Mouse (Mus musculus): ENCODE measurements around the gene Fbn1.

Fbn1 gene

GRCm38 (mm10) chr2:125496696-125497095 lies 11.1 kb downstream of the Fbn1 start:
- peak; percentile 73 to 76 for DNase-seq

DNA sequence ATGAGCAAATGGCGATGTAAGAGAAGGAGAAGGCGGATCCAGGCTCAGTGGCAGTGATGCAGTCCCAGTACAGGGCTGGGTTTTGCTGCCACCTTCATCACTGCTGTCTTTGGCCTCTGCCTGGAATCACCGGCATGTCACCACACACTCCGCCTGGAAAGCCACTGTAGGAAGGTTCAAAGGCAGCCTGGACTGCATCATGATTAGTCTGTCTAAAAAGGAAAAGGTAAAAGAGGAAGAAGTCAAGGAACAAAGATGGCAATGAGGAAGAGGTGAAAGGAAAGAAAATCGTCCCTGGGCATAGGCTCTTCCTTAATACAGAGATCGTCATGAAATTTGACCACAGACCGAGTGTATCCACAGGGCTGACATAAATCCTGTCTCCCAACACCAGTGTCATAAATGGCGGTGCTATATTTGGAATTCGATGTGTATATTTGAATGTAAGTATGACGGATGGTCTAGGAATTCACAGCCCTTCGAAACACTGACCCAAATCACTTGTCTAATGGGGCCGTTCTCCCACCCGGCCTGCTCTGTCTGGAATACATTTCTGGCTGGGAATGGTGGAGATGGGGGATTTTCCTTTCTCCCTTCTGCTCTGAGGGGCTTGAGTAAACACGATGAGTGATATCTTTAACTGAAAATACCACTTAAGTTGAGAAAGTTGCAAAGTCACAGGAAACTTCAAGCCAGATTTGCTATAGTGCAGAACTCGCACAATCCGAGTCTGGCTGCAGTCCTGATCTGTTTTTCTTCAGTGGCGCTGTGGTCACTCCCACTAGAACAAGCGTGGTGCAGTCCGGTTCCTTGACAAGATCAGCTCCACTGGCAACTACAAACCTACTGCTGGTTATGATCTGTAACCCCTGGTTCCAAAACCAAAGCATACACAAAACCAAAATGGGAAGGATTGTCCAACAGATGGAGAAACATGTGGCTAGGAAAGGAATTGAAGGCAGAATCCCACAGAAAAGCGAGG lies 12.7 kb downstream of the Fbn1 start:
- no peak for DNase-seq

DNA sequence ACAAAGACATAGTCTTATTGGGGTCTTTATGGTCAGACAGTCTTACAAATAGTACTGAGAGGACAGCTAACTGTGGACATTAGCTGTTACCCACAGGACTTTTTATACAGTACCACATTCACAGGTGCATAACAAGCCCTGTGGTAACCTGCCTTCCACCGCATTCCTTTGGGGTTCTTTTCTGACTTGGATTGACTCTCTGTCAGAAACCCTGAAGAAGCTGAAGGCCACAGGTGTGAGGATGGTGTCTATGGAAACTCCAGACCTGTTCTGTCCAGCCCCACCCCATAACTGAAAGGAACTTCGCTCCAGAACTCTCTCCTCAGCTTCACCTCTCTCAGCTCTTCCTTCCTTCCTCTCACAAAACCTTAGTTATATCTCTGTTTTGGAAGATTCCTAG lies 13.5 kb downstream of the Fbn1 start:
- no peak for DNase-seq

DNA sequence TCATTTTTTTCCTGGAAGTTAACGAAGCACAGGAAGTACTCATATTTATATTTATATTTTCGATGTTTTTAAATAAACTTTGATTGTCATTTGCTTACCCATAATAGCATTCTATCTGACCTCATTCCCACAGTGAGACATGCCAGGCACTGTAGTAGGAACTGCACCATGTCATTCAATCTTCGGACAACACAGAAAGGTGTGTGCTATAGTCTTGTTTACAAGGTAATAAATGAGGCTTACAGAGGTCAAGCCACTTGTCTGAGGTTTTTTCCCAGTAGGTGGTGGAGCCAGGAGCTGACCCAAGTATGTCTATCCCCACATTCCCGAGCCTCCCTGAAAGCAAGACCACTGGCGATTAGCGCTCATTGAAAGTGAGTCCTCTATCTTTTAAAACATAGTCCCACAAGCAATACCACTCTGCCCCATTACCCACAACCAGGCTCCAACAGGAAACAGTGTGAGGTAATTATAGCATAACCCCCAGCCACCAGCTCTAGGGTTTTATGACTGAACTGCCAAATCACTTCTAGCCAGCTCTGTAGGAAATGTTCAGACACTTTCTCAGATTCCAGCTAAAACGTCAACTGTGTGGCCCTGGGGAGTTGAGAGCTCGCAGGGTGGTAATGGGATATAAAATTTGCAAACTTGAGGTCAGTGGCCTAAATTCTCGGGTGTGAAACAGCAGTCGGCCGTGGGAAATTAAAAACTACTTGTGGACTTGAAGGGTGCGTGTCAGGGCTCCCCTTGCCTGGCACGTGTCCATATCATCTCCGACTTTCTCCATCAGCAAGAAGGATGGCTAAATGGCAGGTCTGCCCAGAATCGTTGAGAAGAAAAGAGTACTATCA lies 15.5 kb downstream of the Fbn1 start:
- no peak for DNase-seq

- DNase-seq: no peak
Observed at GRCm38 (mm10) chr2:125489979-125490378, 17.8 kb downstream of the Fbn1 start.

DNA sequence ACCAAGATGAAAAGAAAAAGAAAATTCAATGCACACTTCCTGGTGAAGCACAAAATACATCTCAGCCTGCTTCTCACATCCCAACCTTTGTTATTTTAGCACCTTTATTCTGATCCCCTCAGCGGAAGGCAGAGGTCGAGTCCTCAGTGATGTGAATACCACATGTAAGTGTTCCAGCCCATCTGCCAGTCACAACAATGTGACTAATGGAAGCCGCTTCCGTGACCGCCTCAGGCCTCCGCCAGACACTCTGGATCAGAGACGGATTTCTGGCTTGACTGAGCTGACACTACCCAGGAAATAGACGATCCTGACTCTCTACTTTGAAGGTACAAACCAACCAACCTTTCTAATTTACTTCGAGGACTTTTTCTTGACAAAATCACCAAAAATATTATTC lies 22.9 kb downstream of the Fbn1 start:
- no peak for DNase-seq

- DNase-seq: no peak
Observed at GRCm38 (mm10) chr2:125484164-125484563, 23.6 kb downstream of the Fbn1 start.

DNA sequence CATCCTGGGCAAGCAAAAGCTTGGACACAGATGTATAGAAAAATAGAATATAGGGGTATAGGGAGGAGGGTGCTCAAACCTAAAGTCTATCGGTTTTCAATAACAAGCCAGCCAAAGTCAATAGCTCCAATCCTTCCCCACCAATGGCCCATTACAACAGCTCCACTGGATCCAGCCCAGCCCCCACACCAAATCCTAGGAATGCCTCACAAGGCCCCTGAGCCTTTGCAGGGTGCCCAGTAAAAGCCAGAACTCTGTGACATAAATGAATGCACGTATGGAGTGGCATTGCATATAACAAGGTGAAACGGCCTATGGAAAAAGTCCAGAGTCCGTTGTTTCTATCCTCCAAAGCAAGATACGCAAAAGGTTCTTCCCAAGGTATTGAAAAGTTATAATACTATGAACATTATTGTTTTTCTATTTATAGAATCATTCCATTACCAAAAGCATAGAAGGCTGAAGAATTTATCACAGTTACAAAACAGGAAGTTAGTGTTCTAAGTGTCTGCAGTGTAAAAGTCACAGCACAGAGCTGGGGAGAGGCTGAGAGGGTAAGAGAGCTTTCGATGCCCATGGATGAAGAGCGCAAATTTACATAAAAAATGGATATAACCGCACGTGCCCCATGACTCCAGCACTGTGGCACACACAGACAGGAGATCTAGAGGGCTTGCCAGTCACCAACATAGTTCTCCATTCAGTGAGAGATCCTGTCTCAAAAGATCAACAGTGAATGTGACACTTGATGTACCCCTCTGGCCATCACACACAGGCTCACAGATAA lies 26.1 kb downstream of the Fbn1 start:
- DNase-seq: no peak

DNA sequence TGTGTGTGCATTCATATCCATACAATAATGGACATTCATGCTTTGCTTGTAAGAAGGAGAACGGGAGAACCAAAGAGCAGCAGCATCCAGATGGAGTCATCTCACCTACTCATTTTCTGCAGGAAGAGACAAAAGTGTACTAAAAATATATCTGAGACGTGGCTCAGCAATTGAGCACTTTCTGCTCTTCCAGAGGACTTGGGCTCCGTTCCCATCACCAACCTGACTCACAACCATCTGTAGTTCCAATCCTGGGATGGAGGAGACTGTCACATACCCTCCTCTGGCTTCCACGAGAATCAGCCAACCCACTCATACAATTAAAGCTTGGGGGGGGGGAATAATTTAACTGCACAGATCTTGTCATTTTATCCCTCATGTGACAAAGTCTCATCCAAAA lies 26.7 kb downstream of the Fbn1 start:
- no peak for DNase-seq

- no peak for DNase-seq
Observed at GRCm38 (mm10) chr2:125480057-125480456, 27.7 kb downstream of the Fbn1 start.

DNA sequence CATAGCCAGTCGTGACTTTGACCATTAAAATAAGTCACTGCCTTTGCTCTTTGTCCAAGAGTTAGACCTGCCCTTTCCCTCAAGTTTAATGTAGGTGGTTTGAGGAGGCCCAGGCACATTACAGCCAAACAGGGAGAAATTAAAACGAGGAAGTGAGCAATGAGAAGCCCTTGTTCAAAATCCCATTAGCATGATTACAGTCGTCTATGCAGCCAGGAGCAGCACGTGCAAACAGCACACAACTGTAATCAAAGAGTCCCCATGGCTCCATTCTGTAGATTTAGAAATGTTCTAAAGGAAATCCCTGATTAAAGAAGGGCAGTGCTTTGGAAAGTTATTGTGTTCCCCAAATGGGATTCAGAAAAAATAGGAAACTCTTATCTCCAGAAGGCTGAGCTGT lies 29.1 kb downstream of the Fbn1 start:
- no peak for DNase-seq

GRCm38 (mm10) chr2:125477367-125477766 lies 30.4 kb downstream of the Fbn1 start:
- DNase-seq: peak; percentile 22 to 31

- peak; percentile 19 to 27 for DNase-seq
Observed at GRCm38 (mm10) chr2:125476231-125476630, 31.6 kb downstream of the Fbn1 start.

DNA sequence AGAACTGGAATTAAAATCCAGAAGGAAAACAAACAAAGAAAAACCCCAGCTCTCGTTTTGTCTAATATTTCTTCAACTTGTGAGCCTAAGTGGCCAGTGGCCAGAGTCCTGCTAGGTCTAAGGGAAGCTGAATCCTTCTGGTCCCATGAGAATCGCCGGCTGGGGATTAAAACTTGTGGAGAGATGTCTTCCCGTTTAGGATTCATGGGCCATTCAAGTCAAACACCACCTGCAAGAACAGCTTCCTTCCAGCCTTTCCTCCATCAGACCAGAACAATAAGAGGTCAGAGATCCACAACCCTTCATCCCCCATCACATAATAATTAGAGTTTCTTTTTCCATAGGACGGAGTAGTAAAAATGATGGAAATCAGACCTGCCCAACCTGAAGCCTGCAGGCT lies 33.1 kb downstream of the Fbn1 start:
- no peak for DNase-seq

- no peak for DNase-seq
Observed at GRCm38 (mm10) chr2:125473228-125473627, 34.6 kb downstream of the Fbn1 start.

- DNase-seq: no peak
Observed at GRCm38 (mm10) chr2:125471721-125472120, 36.1 kb downstream of the Fbn1 start.

DNA sequence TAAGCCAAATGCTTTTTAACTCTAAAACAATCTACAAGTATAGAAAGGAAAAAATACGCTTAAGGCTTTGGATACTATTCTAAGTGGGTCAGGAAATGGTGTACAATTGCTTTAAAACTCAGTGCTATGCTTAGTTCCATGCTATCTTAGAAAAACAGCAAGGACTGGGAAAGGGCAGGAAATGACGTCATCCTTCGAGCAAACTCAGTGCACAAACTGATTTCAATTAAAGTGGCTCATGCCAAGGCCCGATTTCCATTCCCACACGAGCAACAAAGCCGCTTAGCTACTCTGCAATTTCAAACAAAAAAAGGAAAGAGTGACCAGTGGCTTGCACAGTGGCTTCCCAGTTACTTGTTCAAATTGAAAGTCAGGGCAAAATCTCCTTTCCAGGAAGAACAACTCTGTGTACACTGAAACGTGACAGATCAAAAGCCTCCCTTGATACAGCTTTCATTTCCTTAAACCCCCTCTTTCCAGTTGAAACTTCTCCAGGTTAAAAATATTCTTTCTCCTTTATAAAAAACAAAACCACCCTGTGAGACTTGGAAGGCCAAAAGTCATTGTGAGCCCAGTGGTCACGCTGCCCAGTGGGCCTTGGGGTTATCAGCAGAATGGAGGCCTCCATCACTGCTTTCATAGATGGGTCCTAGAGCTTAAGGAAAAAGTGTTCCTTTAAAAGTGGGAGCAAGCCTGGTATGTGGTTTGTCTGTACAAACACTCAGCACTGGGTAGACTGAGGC lies 37.1 kb downstream of the Fbn1 start:
- DNase-seq: no peak

GRCm38 (mm10) chr2:125464036-125464435 lies 43.8 kb downstream of the Fbn1 start:
- no peak for DNase-seq

- DNase-seq: no peak
Observed at GRCm38 (mm10) chr2:125459087-125459486, 48.7 kb downstream of the Fbn1 start.

DNA sequence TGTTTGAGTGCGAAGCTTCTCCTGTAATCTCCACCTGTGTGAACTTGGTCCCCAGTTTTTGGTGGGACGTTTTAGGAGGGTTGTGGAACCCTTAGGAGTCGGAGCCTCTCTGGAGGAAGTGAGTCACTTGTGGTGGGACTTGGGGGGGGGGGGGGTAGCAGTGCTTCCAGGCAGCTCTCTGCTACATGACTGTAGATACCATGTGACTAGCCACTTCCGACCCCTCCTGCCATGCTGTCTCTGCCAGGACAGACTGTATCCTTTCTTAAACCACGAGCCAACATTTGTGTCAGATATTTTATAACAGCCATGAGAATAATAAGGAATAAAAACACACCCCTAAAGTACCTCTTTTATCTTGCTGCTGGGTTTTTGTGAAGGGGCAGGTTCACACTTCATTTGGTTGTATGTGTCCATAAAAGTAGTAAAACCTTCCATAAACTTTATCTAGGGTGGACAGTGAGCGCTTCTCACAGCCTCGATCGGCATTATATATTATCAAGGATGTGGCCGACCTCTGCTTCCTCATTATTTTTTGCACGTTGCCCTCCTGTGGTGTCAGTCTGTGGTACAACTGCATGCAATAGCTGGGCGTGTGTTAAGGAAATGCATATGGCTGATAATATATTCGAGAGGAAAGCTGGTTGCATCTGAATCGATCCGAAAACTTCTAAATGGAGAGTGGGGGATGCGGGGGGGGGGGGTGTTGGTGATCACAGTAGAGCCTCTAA lies 51.6 kb downstream of the Fbn1 start:
- DNase-seq: no peak

GRCm38 (mm10) chr2:125454781-125455180 lies 53.0 kb downstream of the Fbn1 start:
- DNase-seq: no peak
